Mouse (Mus musculus): ENCODE measurements around the gene Mpst.

Mpst gene

GRCm38 (mm10) chr15:78406293-78406934 is at the start of gene Mpst:
TSS of gene Mpst (plus strand) at chr15:78406416.
- peak; percentile 80 to 81 for DNase-seq (ENCODE audit: low spot score in 2 of 2)

GRCm38 (mm10) chr15:78365916-78366315 is 40.3 kb upstream of the Mpst start:
- DNase-seq (ENCODE audit: low spot score in 2 of 2) = no peak

DNA sequence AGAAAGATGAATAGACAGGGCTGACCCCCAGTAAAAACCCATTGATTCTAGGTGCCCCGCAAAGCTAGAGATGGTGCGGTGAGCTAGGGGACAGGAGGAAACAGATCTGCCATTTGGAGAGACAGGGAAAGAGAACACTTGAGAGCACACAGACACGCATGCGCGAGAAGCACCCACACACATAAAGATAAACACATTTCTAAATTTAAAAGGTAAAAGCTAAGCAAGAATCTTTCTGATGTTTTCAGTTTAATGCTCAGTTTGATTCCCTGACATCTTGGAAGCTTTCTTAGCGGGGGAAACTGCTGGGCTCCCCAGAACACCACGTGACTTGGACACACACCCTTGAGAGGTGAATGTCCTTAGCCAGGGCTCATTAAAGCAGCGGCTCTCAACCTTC is 39.3 kb upstream of the Mpst start:
- no peak for DNase-seq (ENCODE audit: low spot score in 2 of 2)

- no peak for DNase-seq (ENCODE audit: low spot score in 2 of 2)
Measured at GRCm38 (mm10) chr15:78367811-78368210, 38.4 kb upstream of the Mpst start.

GRCm38 (mm10) chr15:78368926-78369346 is 37.3 kb upstream of the Mpst start:
- peak in 1 of 2 experiments; percentile 41 for DNase-seq (ENCODE audit: low spot score in 2 of 2)

DNA sequence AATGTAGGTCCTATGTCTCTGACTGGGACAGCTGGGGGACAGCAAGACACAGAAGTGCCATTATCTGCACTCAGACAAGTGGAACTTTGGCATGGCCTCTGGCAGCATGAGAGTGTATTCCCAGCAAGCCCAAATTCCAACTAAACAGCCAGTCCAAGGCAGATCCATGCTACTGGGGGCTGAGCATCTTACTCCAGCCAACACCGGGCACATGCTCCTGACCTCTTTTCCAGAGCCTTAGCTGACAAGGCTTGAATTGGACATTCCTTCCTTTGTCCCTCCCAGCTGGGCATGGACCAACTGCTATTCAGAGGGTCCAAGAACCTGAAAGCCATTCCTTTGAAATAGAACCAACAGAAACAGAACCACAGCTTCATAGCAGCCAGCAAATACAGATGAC is 36.6 kb upstream of the Mpst start:
- DNase-seq (ENCODE audit: low spot score in 2 of 2) = no peak

DNA sequence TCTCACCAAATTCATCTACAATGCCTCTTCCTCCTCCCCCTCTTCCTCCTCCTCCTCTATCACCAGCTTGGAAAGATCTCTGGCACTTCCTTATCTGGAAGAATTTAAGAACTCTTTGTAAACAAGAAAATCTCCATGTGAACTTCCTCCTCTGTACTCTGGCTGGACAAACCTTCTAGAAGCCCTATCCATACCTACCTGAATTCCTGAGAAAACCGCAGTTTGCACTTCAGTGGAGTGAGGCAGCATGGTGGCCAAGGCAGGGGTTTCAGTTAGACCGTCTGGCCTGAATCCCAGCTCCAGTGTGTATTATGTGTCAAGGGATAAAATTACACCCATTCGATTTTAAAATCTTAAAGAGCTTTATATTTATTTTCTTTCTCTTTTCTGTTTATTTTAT is 33.4 kb upstream of the Mpst start:
- no peak for DNase-seq (ENCODE audit: low spot score in 2 of 2)

DNA sequence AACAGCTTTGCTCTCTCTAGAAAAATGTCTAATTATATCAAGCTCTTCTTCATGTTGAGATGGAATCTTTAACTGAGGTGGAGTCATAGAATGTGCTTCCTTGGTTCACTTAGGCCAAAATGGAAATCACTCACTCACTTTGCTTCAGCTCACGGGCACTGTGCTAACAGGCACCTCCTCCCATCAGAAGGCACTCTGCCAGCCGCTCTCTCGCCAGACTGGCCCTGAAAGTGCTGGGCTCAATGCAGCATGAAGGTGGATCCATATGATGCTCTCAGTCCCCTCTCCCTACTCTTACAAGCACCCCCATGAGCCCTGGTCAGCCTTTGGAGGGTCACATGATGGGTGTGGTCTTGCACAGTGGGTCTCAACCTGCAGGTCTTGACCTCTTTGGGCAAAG is 32.0 kb upstream of the Mpst start:
- DNase-seq (ENCODE audit: low spot score in 2 of 2) = no peak

- DNase-seq (ENCODE audit: low spot score in 2 of 2) = no peak
Measured at GRCm38 (mm10) chr15:78377859-78378258, 28.4 kb upstream of the Mpst start.

DNA sequence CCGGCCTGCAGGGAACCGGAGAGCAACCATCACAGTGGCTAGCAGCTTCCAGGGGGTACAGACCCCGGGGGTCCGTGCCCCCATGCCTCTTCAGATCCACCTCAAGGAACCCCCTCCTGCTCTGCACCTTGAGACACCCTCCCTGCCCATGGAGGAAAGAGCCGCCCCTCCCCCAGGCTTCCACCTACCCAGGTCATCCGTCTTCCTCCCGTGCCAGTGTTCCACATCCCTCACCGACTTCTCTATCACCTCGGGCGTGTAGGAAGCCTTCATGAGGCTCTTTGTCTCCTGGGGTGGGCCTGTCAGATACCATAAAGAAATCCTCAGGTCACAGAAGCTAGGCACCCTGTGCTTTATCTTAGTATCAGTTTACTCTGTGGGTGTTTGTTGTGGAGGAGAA is 27.7 kb upstream of the Mpst start:
- no peak for DNase-seq (ENCODE audit: low spot score in 2 of 2)

DNA sequence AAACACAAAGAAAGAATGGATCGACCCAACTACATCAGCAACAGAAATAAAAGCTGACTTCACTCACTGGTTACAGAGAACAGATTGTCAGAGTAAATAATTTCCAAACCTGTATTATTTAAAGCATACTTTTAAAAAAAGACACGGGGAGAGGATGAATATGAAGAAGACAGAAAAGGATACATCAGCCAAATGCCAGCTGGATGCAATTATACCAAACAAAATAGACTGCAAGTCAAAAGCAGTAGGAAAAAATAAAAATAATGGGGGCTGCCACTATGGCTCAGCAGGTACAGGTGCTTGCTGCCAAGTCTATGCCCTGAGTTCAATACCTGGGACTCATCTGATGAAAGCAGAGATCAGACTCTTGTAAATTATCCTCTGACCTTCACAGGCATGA is 26.0 kb upstream of the Mpst start:
- no peak for DNase-seq (ENCODE audit: low spot score in 2 of 2)

GRCm38 (mm10) chr15:78380741-78381140 is 25.5 kb upstream of the Mpst start:
- no peak for DNase-seq (ENCODE audit: low spot score in 2 of 2)

GRCm38 (mm10) chr15:78382115-78382514 is 24.1 kb upstream of the Mpst start:
- DNase-seq (ENCODE audit: low spot score in 2 of 2) = no peak

- DNase-seq (ENCODE audit: low spot score in 2 of 2) = no peak
Measured at GRCm38 (mm10) chr15:78383450-78384219, 22.6 kb upstream of the Mpst start.

DNA sequence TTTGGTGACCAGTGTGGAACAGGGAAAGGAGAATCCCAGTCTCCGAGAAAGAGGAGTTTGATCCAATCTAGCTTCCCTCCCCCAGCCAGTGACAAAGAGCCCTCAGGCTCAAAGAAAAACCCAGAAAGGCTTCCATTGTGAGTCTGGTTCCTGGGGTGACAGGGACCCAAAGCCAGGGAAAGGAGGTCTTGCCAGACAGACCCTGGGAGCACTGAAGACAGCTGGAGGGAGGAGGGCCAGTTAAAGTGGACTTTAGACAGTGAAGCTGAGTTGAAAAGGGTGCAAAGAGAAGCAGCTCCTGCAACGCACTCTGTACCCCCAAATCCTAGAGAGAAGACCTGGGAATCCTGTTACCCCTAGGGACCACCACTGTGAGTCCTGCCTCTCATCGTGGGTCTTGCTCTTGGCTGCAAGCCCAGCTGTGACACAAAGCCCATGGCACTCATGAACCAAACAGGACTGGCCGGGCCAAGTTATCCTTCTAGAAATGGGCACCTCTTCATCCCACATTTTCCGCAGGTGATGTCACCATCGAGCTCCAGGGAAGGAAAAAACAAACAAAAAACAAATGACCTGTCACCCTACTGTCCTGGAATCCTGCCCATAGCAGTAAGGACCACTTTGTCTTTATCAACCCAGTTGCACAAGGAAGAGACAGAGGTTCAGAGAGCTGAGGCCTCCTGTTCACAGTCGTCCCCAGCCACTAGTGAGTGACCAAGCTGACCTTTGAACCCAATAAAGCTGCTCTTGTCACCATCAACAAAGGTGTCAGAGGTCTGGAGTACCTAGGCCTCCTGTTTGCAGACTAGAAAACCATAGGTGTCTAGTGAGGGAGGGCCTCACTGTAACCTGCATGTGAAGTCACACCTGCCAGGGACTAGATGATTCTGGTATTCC is 21.7 kb upstream of the Mpst start:
- DNase-seq (ENCODE audit: low spot score in 2 of 2) = no peak

- no peak for DNase-seq (ENCODE audit: low spot score in 2 of 2)
Measured at GRCm38 (mm10) chr15:78385564-78385963, 20.7 kb upstream of the Mpst start.

DNA sequence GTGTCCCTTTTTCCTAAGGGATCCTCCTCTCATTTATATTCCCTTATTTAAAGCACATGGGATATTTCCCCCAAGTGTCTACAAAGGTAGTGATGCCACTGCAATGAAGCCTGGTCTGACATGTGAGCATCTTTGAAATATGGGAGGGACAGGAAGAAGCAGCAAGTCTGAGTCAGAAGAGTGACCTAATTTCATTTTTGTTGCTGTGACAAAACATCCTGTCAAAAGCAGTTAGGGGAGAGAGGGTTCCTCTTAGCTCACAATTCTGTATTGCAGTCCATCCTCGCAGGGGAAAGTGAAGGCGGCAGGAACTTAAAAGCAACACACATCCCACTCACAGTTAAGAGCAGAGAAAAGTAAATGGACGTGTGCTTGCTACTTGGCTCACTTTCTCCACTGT is 15.4 kb upstream of the Mpst start:
- DNase-seq (ENCODE audit: low spot score in 2 of 2) = peak; percentile 19 to 31

- DNase-seq (ENCODE audit: low spot score in 2 of 2) = no peak
Measured at GRCm38 (mm10) chr15:78395478-78395962, 10.7 kb upstream of the Mpst start, which contains the start of gene Tex33. TSS of gene Tex33 (minus strand) at chr15:78395912.

GRCm38 (mm10) chr15:78401345-78401744 is 4.9 kb upstream of the Mpst start:
- no peak for DNase-seq (ENCODE audit: low spot score in 2 of 2)

DNA sequence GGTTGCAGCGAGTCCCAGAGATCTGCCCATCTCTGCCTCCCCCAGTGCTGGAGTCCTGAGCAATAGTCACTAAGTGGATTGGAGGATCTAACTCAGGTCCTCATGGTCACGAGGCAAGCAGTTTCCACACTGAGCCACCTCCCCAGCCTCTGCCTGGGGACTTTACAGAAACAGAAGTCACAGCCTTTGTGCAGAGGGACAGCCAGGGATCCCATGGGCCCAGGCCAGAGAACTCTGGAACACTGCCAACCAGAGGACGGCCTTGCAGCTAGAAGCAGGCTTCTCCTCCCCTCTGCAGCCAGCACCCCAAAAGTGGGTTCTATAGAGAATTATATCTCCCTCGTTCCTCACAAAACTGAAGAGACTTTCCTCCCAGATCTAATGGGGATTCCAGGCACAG is 4.3 kb upstream of the Mpst start:
- no peak for DNase-seq (ENCODE audit: low spot score in 2 of 2)

DNA sequence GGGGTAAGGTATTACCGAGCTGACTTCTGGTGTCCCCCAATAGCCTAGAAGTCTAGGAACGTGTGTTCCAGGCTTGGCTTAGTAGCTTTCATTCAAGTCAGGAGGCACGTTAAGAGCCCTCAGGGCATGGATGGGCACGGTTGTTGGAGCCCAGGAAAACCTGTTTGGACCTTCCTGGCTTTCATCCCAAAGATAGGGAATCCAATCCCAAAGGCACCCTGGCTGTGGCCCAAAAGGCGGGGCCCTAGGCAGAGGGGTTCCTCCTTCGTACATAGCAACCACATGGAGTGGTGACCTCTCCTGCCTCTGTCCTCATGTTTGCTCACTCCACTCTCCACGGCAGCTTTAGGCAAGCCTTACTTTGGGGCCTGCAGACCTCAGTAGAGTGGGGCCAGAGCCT is 3.8 kb upstream of the Mpst start:
- no peak for DNase-seq (ENCODE audit: low spot score in 2 of 2)

- no peak for DNase-seq (ENCODE audit: low spot score in 2 of 2)
Measured at GRCm38 (mm10) chr15:78403301-78403741, 2.9 kb upstream of the Mpst start.

Data from thymus, postnatal 10 days (tissue).